10 mouse cellular contexts compared by ENCODE assay signal in the genomic region with DNA sequence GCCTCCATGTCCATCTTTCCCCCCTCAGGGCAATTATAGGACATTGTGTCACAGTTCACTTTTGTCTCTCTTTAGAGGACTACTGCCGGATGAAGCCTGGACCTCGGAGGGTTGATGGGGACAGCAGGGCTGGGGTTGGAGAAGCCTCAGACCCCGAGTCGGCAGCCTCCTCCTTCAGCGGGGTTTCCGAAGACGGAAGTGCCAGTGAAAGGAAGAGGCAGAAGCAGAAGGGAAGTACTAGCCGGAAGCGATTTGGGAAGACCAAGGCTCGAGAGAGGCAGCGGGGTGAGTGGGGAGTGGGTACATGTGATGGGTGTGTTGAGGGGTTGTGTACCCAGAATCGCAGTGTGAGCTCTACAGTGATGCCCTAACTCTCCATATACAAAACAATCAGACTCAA. TPM values are rescaled to one million over a fixed set of nuclear protein-coding genes. Genes with fewer than 3 reads are reported as not detected.
DNase-seq lines count a peak whose midpoint lies in the region; ATAC-seq lines count a peak whose summit lies in the region.
"Had no signal": no experiment of that assay in that cellular context is flagged by ENCODE, and none has a peak within 500 bp of the region (broad histone marks: within the 10 kb centered on the region; RNA-seq: fewer than 3 reads in every experiment).

No protein-coding gene starts in this region.

- no peaks in the 10 kb centered on the region for H3K9me3 ChIP-seq in liver, embryonic 11.5 days (ENCODE audit: control insufficient read depth, low read length)
- no peaks in the 10 kb centered on the region for H3K9me3 ChIP-seq in forebrain, embryonic 16.5 days (ENCODE audit: control insufficient read depth, low read length)
- no peaks in the 10 kb centered on the region for H3K9me3 ChIP-seq in midbrain, embryonic 13.5 days

- DNase-seq in cerebellum, adult 9-10 months, result peak; percentile 69
- no peak for DNase-seq in cerebellum, adult 11 months
- no peak for DNase-seq in liver, embryonic 11.5 days (ENCODE audit: low spot score)
- DNase-seq in liver, result no peak
- DNase-seq in gastrocnemius, adult 18-20 months (ENCODE audit: low spot score), result no peak
- DNase-seq in kidney, postnatal 10 days, result no peak

- peaks cover 16% of the 10 kb centered on the region for H3K4me1 ChIP-seq in liver, embryonic 11.5 days (replicated peaks; ENCODE audit: control insufficient read depth, insufficient read depth, low read length)
- peaks cover 55% of the 10 kb centered on the region for H3K4me1 ChIP-seq in forebrain, embryonic 16.5 days (replicated peaks; ENCODE audit: control insufficient read depth, insufficient read depth, low read length)
- H3K4me1 ChIP-seq in midbrain, embryonic 13.5 days (replicated peaks), result peaks cover 52% of the 10 kb centered on the region

- H3K4me3 ChIP-seq in liver, embryonic 11.5 days (ENCODE audit: low read depth, low read length), result 0 out of 2 replicates have a peak overlapping the region, but pooled peaks have one; percentile 80
- H3K4me3 ChIP-seq in forebrain, embryonic 16.5 days (replicated peaks; ENCODE audit: low read length), result no peak overlapping the region
- no peak overlapping the region for H3K4me3 ChIP-seq in midbrain, embryonic 13.5 days (replicated peaks)

- no peak for ATAC-seq in liver, embryonic 11.5 days (replicated peaks; ENCODE audit: low FRiP score)
- ATAC-seq in forebrain, embryonic 16.5 days, result no peak
- no peak for ATAC-seq in midbrain, embryonic 13.5 days
- ATAC-seq: intestine, postnatal 0 days had no signal

- no peak overlapping the region for H3K4me2 ChIP-seq in liver, embryonic 11.5 days
- H3K4me2 ChIP-seq in forebrain, embryonic 16.5 days (ENCODE audit: low read length), result peak overlapping the region; percentile 82; the same call in 1 of the 2 replicates
- H3K4me2 ChIP-seq in midbrain, embryonic 13.5 days (replicated peaks), result peak overlapping the region; percentile 89; the same call in 1 of the 2 replicates

- H3K27me3 ChIP-seq in liver, embryonic 11.5 days (replicated peaks; ENCODE audit: control insufficient read depth, insufficient read depth, low read length), result peaks cover 46% of the 10 kb centered on the region
- H3K27me3 ChIP-seq in forebrain, embryonic 16.5 days (replicated peaks; ENCODE audit: control insufficient read depth, insufficient read depth, low read length), result peaks cover 26% of the 10 kb centered on the region
- H3K27me3 ChIP-seq in midbrain, embryonic 13.5 days, result peaks cover 43% of the 10 kb centered on the region

- H3K27ac ChIP-seq in liver, embryonic 11.5 days (ENCODE audit: low read depth, low read length), result no peak overlapping the region
- no peak overlapping the region for H3K27ac ChIP-seq in forebrain, embryonic 16.5 days (ENCODE audit: low read length)
- peak overlapping the region; percentile 99 for H3K27ac ChIP-seq in midbrain, embryonic 13.5 days

- H3K9ac ChIP-seq in liver, embryonic 11.5 days (ENCODE audit: low read depth, low read length), result no peak overlapping the region
- no peak overlapping the region for H3K9ac ChIP-seq in forebrain, embryonic 16.5 days (replicated peaks; ENCODE audit: low read depth, low read length)
- H3K9ac ChIP-seq in midbrain, embryonic 13.5 days (replicated peaks), result peak overlapping the region; percentile 81

- H3K36me3 ChIP-seq in liver, embryonic 11.5 days (ENCODE audit: control insufficient read depth, insufficient read depth, low read length), result no peaks in the 10 kb centered on the region
- no peaks in the 10 kb centered on the region for H3K36me3 ChIP-seq in forebrain, embryonic 16.5 days (ENCODE audit: control insufficient read depth, insufficient read depth)
- H3K36me3 ChIP-seq in midbrain, embryonic 13.5 days, result no peaks in the 10 kb centered on the region

- 84% methylated on average over 12 of the region's 12 CpGs for WGBS in liver, embryonic 11.5 days
- 89% methylated on average over 12 of the region's 12 CpGs for WGBS in forebrain, embryonic 16.5 days
- WGBS in midbrain, embryonic 13.5 days, result 93% methylated on average over 12 of the region's 12 CpGs

RNA-seq across cellular contexts. Expression of gene U2af2, which starts 2.5 kb away (rescaled TPM):
- 169 TPM in 2 replicates for polyA plus RNA-seq in liver, embryonic 11.5 days (2014; fragmentation: Nextera tagmentation; extraction: Ambion mirVana)
- polyA plus RNA-seq in forebrain, embryonic 16.5 days (2015; fragmentation: Nextera tagmentation; extraction: Ambion mirVana), result 125 and 128 TPM in 2 replicates
- 121 and 128 TPM in 2 replicates for polyA plus RNA-seq in midbrain, embryonic 13.5 days (2015; fragmentation: Nextera tagmentation; extraction: Ambion mirVana)
- 10 to 100 TPM; 39.0 to 49.6 TPM for total RNA-seq in gastrocnemius, adult 18-20 months (2021)

RNA-seq across cellular contexts. Expression of gene Zfp580, which starts 8.1 kb away (rescaled TPM):
- 11.5 and 14.1 TPM in 2 replicates for polyA plus RNA-seq in liver, embryonic 11.5 days (2014; fragmentation: Nextera tagmentation; extraction: Ambion mirVana)
- polyA plus RNA-seq in forebrain, embryonic 16.5 days (2015; fragmentation: Nextera tagmentation; extraction: Ambion mirVana), result 52.7 and 62.4 TPM in 2 replicates
- 70.1 and 72.8 TPM in 2 replicates for polyA plus RNA-seq in midbrain, embryonic 13.5 days (2015; fragmentation: Nextera tagmentation; extraction: Ambion mirVana)
- total RNA-seq in gastrocnemius, adult 18-20 months (2021), result 1 to 10 TPM; 2.4 to 3.7 TPM

RNA-seq across cellular contexts. Expression of gene Epn1, which starts 20.6 kb away (rescaled TPM):
- 82.9 and 88.9 TPM in 2 replicates for polyA plus RNA-seq in liver, embryonic 11.5 days (2014; fragmentation: Nextera tagmentation; extraction: Ambion mirVana)
- 97.9 and 104 TPM in 2 replicates for polyA plus RNA-seq in forebrain, embryonic 16.5 days (2015; fragmentation: Nextera tagmentation; extraction: Ambion mirVana)
- polyA plus RNA-seq in midbrain, embryonic 13.5 days (2015; fragmentation: Nextera tagmentation; extraction: Ambion mirVana), result 73.5 and 80.1 TPM in 2 replicates
- 100 to 1,000 TPM; 161 to 183 TPM for total RNA-seq in gastrocnemius, adult 18-20 months (2021)

RNA-seq across cellular contexts. Expression of gene Zfp784, which starts 21.2 kb away (rescaled TPM):
- 2.4 and 2.6 TPM in 2 replicates for polyA plus RNA-seq in liver, embryonic 11.5 days (2014; fragmentation: Nextera tagmentation; extraction: Ambion mirVana)
- 8.0 and 9.5 TPM in 2 replicates for polyA plus RNA-seq in forebrain, embryonic 16.5 days (2015; fragmentation: Nextera tagmentation; extraction: Ambion mirVana)
- 10.5 and 11.2 TPM in 2 replicates for polyA plus RNA-seq in midbrain, embryonic 13.5 days (2015; fragmentation: Nextera tagmentation; extraction: Ambion mirVana)
- total RNA-seq in gastrocnemius, adult 18-20 months (2021), result 1 to 10 TPM; 2.7 to 2.8 TPM

RNA-seq across cellular contexts. Expression of gene 4632433K11Rik, which starts 25.5 kb away (rescaled TPM):
- 0.22 TPM in 1 of 2 replicates, not detected in the other for polyA plus RNA-seq in liver, embryonic 11.5 days (2014; fragmentation: Nextera tagmentation; extraction: Ambion mirVana)
- not detected in 2 replicates for polyA plus RNA-seq in forebrain, embryonic 16.5 days (2015; fragmentation: Nextera tagmentation; extraction: Ambion mirVana)
- not detected in 2 replicates for polyA plus RNA-seq in midbrain, embryonic 13.5 days (2015; fragmentation: Nextera tagmentation; extraction: Ambion mirVana)
- not detected for total RNA-seq in gastrocnemius, adult 18-20 months (2021)
- total RNA-seq: gastrocnemius, adult 8-10 months had no signal
- polyA plus RNA-seq: intestine, postnatal 0 days had no signal
